Mouse (Mus musculus): ENCODE data around the gene Senp3. TPM values are rescaled to one million over a fixed set of nuclear protein-coding genes. Genes with fewer than 3 reads are reported as not detected.
A peak's percentile ranks its signal among the peaks of the same experiment; 100 is the strongest.

Senp3 gene
- polyA plus RNA-seq, 1 experiment from 2014 or later, result 36.0 TPM

DNA sequence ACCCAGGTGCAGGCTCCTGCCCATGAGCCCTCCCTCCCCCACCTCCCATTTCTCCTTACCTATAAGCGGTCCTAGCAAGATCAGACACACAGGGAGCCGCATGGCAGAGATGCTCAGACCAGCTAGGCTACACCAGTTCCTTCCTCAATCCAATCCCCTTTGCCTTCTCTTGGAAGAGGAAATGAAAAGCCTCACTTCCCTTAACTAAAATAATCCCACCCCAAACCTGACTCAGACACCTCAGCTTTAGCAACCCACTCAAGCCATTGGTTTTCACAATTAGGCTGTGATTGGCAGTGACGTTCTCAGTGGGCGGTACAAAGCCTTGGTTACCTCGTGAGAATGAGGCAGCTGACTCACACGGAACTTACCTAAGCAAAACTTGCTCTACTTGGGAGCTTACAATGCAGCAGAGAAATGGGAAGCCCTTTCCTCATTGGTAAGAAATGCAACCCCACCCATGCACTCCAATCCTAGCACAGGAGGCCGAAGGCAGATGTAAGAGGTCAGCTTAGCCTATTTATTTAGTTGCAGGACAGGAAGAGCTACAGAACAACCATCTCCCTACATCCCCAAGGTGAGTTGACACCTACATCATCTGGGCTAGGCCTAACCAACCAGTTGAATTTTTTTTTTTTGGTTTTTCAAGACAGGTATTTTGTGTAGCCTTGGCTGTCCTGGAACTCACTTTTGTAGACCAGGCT lies 15.8 kb downstream of the Senp3 start, which contains the start of gene Cd68:
Gene Cd68 (minus strand): TSS at position 193 of the 704 bp plus-strand sequence.
- H3K27me3 ChIP-seq (replicated peaks; ENCODE audit: insufficient read depth, low read length), result no peaks in the 10 kb centered on the region
- 27% methylated on average over 7 of the region's 7 CpGs for WGBS
- H3K4me1 ChIP-seq (ENCODE audit: insufficient read depth, low read depth, low read length), result peaks cover 12% of the 10 kb centered on the region; the same call in 1 of the 2 replicates
- peak; percentile 89 for DNase-seq (ENCODE audit: low spot score)
- H3K4me3 ChIP-seq (ENCODE audit: low read depth, low read length), result no peak within 1 kb of the TSS
- H3K4me2 ChIP-seq (replicated peaks; ENCODE audit: low read depth, low read length), result no peak within 1 kb of the TSS
- ATAC-seq, result peak; percentile 6; the same call in 1 of the 2 replicates
- TF ChIP-seq CTCF (IDR thresholded peaks at IDR 0.05) (no peak), EP300 (IDR thresholded peaks at IDR 0.05) (peak; percentile 63)
- no peaks in the 10 kb centered on the region for H3K9me3 ChIP-seq (ENCODE audit: low read length)
- peak within 1 kb of the TSS; percentile 20; the same call in 1 of the 2 replicates for H3K27ac ChIP-seq (ENCODE audit: low read length)
- H3K36me3 ChIP-seq (ENCODE audit: insufficient read depth, low read length), result peaks cover 22% of the 10 kb centered on the region; the same call in 1 of the 2 replicates
- H3K9ac ChIP-seq (replicated peaks; ENCODE audit: low read depth), result no peak within 1 kb of the TSS

DNA sequence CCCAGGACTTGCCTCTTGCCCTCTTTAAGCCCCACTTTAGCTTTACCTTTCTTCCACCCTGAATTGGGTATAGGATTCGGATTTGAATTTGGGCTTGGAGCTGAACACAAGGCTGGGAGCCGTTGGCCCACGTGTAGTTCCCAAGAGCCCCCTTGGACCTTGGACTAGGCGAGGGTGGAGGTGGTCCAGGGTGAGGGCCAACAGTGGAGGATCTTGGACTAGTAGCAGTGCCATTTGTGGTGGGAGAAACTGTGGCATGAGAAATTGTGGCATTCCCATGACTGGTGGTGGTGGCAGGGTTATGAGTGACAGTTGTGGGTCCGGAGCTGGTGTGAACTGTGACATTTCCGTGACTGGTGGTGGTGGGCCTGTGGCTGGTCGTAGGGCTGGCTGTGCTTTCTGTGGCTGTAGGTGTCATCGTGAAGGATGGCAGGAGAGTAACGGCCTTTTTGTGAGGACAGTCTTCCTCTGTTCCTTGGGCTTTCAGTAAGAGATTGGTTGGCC lies 16.4 kb downstream of the Senp3 start:
- TF ChIP-seq CTCF (IDR thresholded peaks at IDR 0.05), result no peak
- no peak for TF ChIP-seq EP300 (IDR thresholded peaks at IDR 0.05)
- H3K4me1 ChIP-seq (ENCODE audit: insufficient read depth, low read depth, low read length), result peaks cover 12% of the 10 kb centered on the region; the same call in 1 of the 2 replicates
- H3K27ac ChIP-seq (ENCODE audit: low read length), result peak overlapping the region; percentile 20; the same call in 1 of the 2 replicates
- no peak for DNase-seq (ENCODE audit: low spot score)
- H3K27me3 ChIP-seq (replicated peaks; ENCODE audit: insufficient read depth, low read length), result no peaks in the 10 kb centered on the region
- no peak for ATAC-seq
- no peak overlapping the region for H3K9ac ChIP-seq (replicated peaks; ENCODE audit: low read depth)
- H3K36me3 ChIP-seq (ENCODE audit: insufficient read depth, low read length), result peaks cover 22% of the 10 kb centered on the region; the same call in 1 of the 2 replicates
- H3K9me3 ChIP-seq (ENCODE audit: low read length), result no peaks in the 10 kb centered on the region
- no peak overlapping the region for H3K4me3 ChIP-seq (ENCODE audit: low read depth, low read length)
- no peak overlapping the region for H3K4me2 ChIP-seq (replicated peaks; ENCODE audit: low read depth, low read length)
- WGBS, result 55% methylated on average over 9 of the region's 9 CpGs

DNA sequence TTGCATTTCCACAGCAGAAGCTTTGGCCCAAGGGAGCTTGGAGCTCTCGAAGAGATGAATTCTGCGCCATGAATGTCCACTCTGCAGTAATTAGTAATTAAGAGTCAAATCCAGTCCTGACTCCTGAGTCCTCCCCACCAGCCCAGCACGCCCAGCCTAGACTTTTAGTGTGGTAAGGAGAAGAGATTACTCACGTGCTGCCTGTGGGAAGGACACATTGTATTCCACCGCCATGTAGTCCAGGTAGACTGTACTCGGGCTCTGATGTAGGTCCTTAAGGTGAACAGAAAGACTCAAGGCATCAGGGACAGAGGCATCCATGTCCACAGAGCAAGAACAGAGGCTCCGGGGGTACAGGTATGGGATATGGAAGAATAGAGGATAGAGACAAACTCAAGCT lies 17.0 kb downstream of the Senp3 start:
- 0 out of 2 replicates have a peak overlapping the region, but pooled peaks have one; percentile 20 for H3K27ac ChIP-seq (ENCODE audit: low read length)
- H3K4me3 ChIP-seq (ENCODE audit: low read depth, low read length), result no peak overlapping the region
- H3K9me3 ChIP-seq (ENCODE audit: low read length), result no peaks in the 10 kb centered on the region
- 89% methylated on average over 7 of the region's 7 CpGs for WGBS
- H3K27me3 ChIP-seq (replicated peaks; ENCODE audit: insufficient read depth, low read length), result no peaks in the 10 kb centered on the region
- ATAC-seq (no peak), DNase-seq (ENCODE audit: low spot score) (no peak)
- H3K9ac ChIP-seq (replicated peaks; ENCODE audit: low read depth), result no peak overlapping the region
- H3K4me2 ChIP-seq (replicated peaks; ENCODE audit: low read depth, low read length), result no peak overlapping the region
- TF ChIP-seq CTCF (IDR thresholded peaks at IDR 0.05) (no peak), EP300 (IDR thresholded peaks at IDR 0.05) (no peak)
- peaks cover 19% of the 10 kb centered on the region; the same call in 1 of the 2 replicates for H3K36me3 ChIP-seq (ENCODE audit: insufficient read depth, low read length)
- peaks cover 12% of the 10 kb centered on the region; the same call in 1 of the 2 replicates for H3K4me1 ChIP-seq (ENCODE audit: insufficient read depth, low read depth, low read length)

DNA sequence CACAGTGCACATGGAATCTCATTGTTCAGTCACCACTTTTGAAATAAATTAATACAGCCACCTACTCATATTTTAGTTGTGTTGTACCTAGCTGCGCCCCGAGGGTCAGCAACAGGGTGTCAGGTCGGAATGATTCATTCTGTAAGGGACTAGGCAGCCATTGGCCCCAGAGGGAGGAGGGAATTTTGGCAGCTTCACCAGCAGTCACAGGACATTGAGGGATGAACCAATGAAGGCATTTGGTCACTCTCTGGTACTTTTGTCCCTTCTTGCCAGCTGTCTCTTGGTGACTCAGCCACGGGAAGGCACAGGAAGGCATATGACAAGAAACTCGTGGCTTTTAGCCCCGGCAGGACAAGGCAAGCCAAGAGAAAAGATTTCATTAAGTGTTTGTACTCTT lies 18.1 kb downstream of the Senp3 start:
- TF ChIP-seq CTCF (IDR thresholded peaks at IDR 0.05) (no peak), EP300 (IDR thresholded peaks at IDR 0.05) (no peak)
- no peak overlapping the region for H3K4me3 ChIP-seq (ENCODE audit: low read depth, low read length)
- H3K36me3 ChIP-seq (ENCODE audit: insufficient read depth, low read length), result peaks cover 14% of the 10 kb centered on the region; the same call in 1 of the 2 replicates
- H3K27ac ChIP-seq (ENCODE audit: low read length), result peak overlapping the region; percentile 96
- no peaks in the 10 kb centered on the region for H3K27me3 ChIP-seq (replicated peaks; ENCODE audit: insufficient read depth, low read length)
- H3K4me1 ChIP-seq (ENCODE audit: insufficient read depth, low read depth, low read length), result peaks cover 12% of the 10 kb centered on the region; the same call in 1 of the 2 replicates
- no peak overlapping the region for H3K4me2 ChIP-seq (replicated peaks; ENCODE audit: low read depth, low read length)
- WGBS, result 69% methylated on average over 6 of the region's 6 CpGs
- DNase-seq (ENCODE audit: low spot score), result peak; percentile 43
- ATAC-seq, result no peak
- no peak overlapping the region for H3K9ac ChIP-seq (replicated peaks; ENCODE audit: low read depth)
- H3K9me3 ChIP-seq (ENCODE audit: low read length), result no peaks in the 10 kb centered on the region

DNA sequence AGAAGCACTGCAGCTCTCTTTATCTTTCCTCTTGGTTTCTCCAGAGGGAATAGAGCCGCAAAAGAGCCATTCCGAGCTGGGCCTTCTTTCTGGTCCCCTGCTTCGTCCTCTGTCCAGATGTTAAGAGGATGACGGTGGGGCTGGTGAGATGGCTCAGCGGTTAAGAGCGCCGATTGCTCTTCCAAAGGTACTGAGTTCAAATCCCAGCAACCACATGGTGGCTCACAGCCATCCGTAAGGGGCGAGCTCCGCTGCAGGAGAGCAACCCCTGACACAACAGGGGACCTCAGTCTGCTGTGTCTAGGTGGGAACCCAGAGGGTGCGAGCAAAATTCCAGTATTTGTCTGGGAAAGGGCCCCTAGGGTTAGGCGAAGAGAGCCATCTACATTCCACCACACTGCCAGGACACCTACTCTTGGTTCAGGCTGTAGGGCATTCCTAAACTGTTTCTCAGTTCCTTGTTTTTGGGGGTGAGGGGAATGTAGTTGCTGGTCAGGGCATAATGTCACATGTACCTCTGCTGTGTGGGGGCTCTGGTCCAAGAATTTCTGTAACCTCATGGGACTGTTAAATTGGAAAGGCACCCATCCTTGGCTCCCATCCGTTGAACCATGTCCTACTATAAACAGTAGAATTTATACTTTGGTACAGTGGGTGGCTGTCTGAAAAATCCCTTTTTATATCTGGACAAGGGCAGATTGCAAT lies 18.8 kb downstream of the Senp3 start:
- DNase-seq (ENCODE audit: low spot score), result no peak
- H3K9ac ChIP-seq (replicated peaks; ENCODE audit: low read depth), result peak overlapping the region; percentile 43; the same call in 1 of the 2 replicates

More for the DNA sequence above, 18.8 kb downstream of the Senp3 start:
- no peak for TF ChIP-seq EP300 (IDR thresholded peaks at IDR 0.05)
- TF ChIP-seq CTCF (IDR thresholded peaks at IDR 0.05), result no peak
- peaks cover 12% of the 10 kb centered on the region; the same call in 1 of the 2 replicates for H3K4me1 ChIP-seq (ENCODE audit: insufficient read depth, low read depth, low read length)
- peak overlapping the region; percentile 96 for H3K27ac ChIP-seq (ENCODE audit: low read length)
- H3K36me3 ChIP-seq (ENCODE audit: insufficient read depth, low read length), result peaks cover 15% of the 10 kb centered on the region; the same call in 1 of the 2 replicates
- ATAC-seq, result no peak
- no peaks in the 10 kb centered on the region for H3K27me3 ChIP-seq (replicated peaks; ENCODE audit: insufficient read depth, low read length)
- peak overlapping the region; percentile 52 for H3K4me2 ChIP-seq (replicated peaks; ENCODE audit: low read depth, low read length)
- no peaks in the 10 kb centered on the region for H3K9me3 ChIP-seq (ENCODE audit: low read length)
- WGBS, result 70% methylated on average over 13 of the region's 13 CpGs
- peak overlapping the region; percentile 54 for H3K4me3 ChIP-seq (ENCODE audit: low read depth, low read length)
